Mouse (Mus musculus) spleen, adult 2 months (tissue): Measurements from ENCODE around the gene Olfr1200.

Experiments
- CTCF ChIP-seq: fragments of 200-500 bp; IDR thresholded peaks from 2 replicates; pipeline ENCODE4 v1.5.1; 2011; ENCODE audit warnings: mild to moderate bottlenecking, inconsistent platforms; ENCODE audit not compliant: insufficient read depth, insufficient read length, insufficient replicate concordance; ENCODE audit errors: extremely low read depth
- POLR2A ChIP-seq: fragments of 200-500 bp; IDR thresholded peaks from 2 replicates; pipeline ENCODE4 v1.6.1; 2011; ENCODE audit warnings: low read depth, low read length, inconsistent platforms

- no peak for TF ChIP-seq CTCF
- no peak for TF ChIP-seq POLR2A
These were observed 43.9 kb upstream of the Olfr1200 start, which contains the start of gene Olfr1202 for GRCm38 (mm10) chr2:88814196-88814595.
